Comparison of ENCODE assay signal across 26 mouse cellular contexts in genomic region chr13:60398836-60399235, GRCm38 (mm10).
DNase-seq lines count a peak whose midpoint lies in the region; ATAC-seq and TF ChIP-seq lines count a peak whose summit lies in the region.
"Had no signal": no experiment of that assay in that cellular context is flagged by ENCODE, and none has a peak within 500 bp of the region (broad histone marks: within the 10 kb centered on the region; RNA-seq: fewer than 3 reads in every experiment).

No protein-coding gene starts in this region.

- H3K36me3 ChIP-seq in limb, embryonic 14.5 days (ENCODE audit: control insufficient read depth, insufficient read depth, low read length), result no peaks in the 10 kb centered on the region
- H3K36me3 ChIP-seq: embryonic facial prominence, embryonic 12.5 days; forebrain, embryonic 12.5 days; forebrain, embryonic 15.5 days; G1E; heart, embryonic 10.5 days; heart, embryonic 13.5 days; hindbrain, embryonic 12.5 days; hindbrain, embryonic 15.5 days had no signal

- H3K4me2 ChIP-seq in limb, embryonic 14.5 days (replicated peaks; ENCODE audit: low read depth, low read length, severe bottlenecking), result no peak overlapping the region
- H3K4me2 ChIP-seq: embryonic facial prominence, embryonic 12.5 days; forebrain, embryonic 12.5 days; forebrain, embryonic 15.5 days; heart, embryonic 13.5 days; hindbrain, embryonic 12.5 days; hindbrain, embryonic 15.5 days had no signal

- H3K27me3 ChIP-seq in limb, embryonic 14.5 days (ENCODE audit: control insufficient read depth, insufficient read depth, low read length), result no peaks in the 10 kb centered on the region
- H3K27me3 ChIP-seq: CH12.LX; embryonic facial prominence, embryonic 12.5 days; forebrain, embryonic 12.5 days; forebrain, embryonic 15.5 days; heart, embryonic 13.5 days; hindbrain, embryonic 12.5 days; hindbrain, embryonic 15.5 days; Patski had no signal

- H3K4me1 ChIP-seq in limb, embryonic 14.5 days (ENCODE audit: control insufficient read depth, insufficient read depth, low read length), result peaks cover 16% of the 10 kb centered on the region
- H3K4me1 ChIP-seq: forebrain, embryonic 12.5 days; forebrain, embryonic 15.5 days; heart, embryonic 10.5 days; heart, embryonic 13.5 days; hindbrain, embryonic 12.5 days; hindbrain, embryonic 15.5 days had no signal

- 0 out of 2 replicates have a peak overlapping the region, but pooled peaks have one; percentile 3 for H3K27ac ChIP-seq in limb, embryonic 14.5 days (replicated peaks; ENCODE audit: low read depth, low read length)
- H3K27ac ChIP-seq: embryonic facial prominence, embryonic 12.5 days; forebrain, embryonic 12.5 days; forebrain, embryonic 15.5 days; heart, adult 2 months; heart, embryonic 10.5 days; heart, embryonic 13.5 days; hindbrain, embryonic 12.5 days; hindbrain, embryonic 15.5 days had no signal

- peak; percentile 74 for DNase-seq in heart, adult 11 months
- DNase-seq in heart, postnatal 4 days, result no peak
- DNase-seq in kidney, postnatal 14 days, result peak; percentile 26
- no peak for DNase-seq in kidney, adult 9 months
- no peak for DNase-seq in limb, embryonic 14.5 days (ENCODE audit: low spot score)
- no peak for DNase-seq in layer of hippocampus, postnatal 36 days
- DNase-seq: adrenal gland, postnatal 10 days; adrenal gland, postnatal 36 days; B cell, adult 2 months; cerebellum, adult 18-20 months; cerebellum, adult 9-10 months; cerebellum, postnatal 14 days; gastrocnemius, postnatal 25 days; heart, adult 2 months; heart, postnatal 14 days had no signal

- WGBS in limb, embryonic 14.5 days, result 39% methylated on average over 2 of the region's 2 CpGs

- no peak for TF ChIP-seq POLR2A in limb, embryonic 14.5 days (IDR thresholded peaks at IDR 0.05; ENCODE audit: borderline replicate concordance, extremely low read depth, insufficient read depth, insufficient read length)

- H3K9ac ChIP-seq in limb, embryonic 14.5 days (ENCODE audit: low read depth, low read length, severe bottlenecking), result no peak overlapping the region
- H3K9ac ChIP-seq: embryonic facial prominence, embryonic 12.5 days; forebrain, embryonic 12.5 days; forebrain, embryonic 15.5 days; heart, embryonic 13.5 days; hindbrain, embryonic 12.5 days; hindbrain, embryonic 15.5 days had no signal

- no peak overlapping the region for H3K4me3 ChIP-seq in limb, embryonic 14.5 days (replicated peaks; ENCODE audit: low read length)
- H3K4me3 ChIP-seq: embryonic facial prominence, embryonic 12.5 days; erythroblast, embryonic 14.5 days; forebrain, embryonic 12.5 days; forebrain, embryonic 15.5 days; heart, adult 2 months; heart, embryonic 10.5 days; heart, embryonic 13.5 days; hindbrain, embryonic 12.5 days; hindbrain, embryonic 15.5 days had no signal

- H3K9me3 ChIP-seq in limb, embryonic 14.5 days (ENCODE audit: control insufficient read depth, low read length), result 0 out of 2 replicates have a peak, but pooled peaks cover 3% of the 10 kb centered on the region
- H3K9me3 ChIP-seq: embryonic facial prominence, embryonic 12.5 days; forebrain, embryonic 12.5 days; forebrain, embryonic 15.5 days; heart, embryonic 10.5 days; heart, embryonic 13.5 days; hindbrain, embryonic 12.5 days; hindbrain, embryonic 15.5 days had no signal

- ATAC-seq in limb, embryonic 14.5 days (ENCODE audit: low FRiP score, low read depth), result no peak
- ATAC-seq: forebrain, embryonic 15.5 days; Patski had no signal

Comparison
In these comparisons a context has a peak if more than half of its experiments do, and no peak if none do; other contexts are left out.
1. DNase-seq: peak in heart, adult 11 months (single experiment) and kidney, postnatal 14 days (single experiment); none in heart, postnatal 4 days (single experiment), kidney, adult 9 months (single experiment), limb, embryonic 14.5 days (single experiment) and layer of hippocampus, postnatal 36 days (0 of 2).